Mouse (Mus musculus) forelimb bud, embryonic 11.5 days (tissue): ENCODE results near the gene Rin2.

ENCODE experiments used
- DNase-seq: peaks from one replicate; pipeline ENCODE4 v3.0.0-alpha.2; 2012; ENCODE audit warnings: low read depth, low spot score

Rin2 gene

GRCm38 (mm10) chr2:145857864-145858263 lies 182.8 kb downstream of the Rin2 start:
- DNase-seq: no peak

GRCm38 (mm10) chr2:145859442-145859931 lies 184.5 kb downstream of the Rin2 start:
- DNase-seq: no peak

GRCm38 (mm10) chr2:145859932-145860801 lies 185.2 kb downstream of the Rin2 start:
- DNase-seq: peak; percentile 71

GRCm38 (mm10) chr2:145861193-145862123 lies 186.4 kb downstream of the Rin2 start:
- no peak for DNase-seq

- DNase-seq: no peak
These were observed 187.3 kb downstream of the Rin2 start for GRCm38 (mm10) chr2:145862206-145862817.

GRCm38 (mm10) chr2:145865344-145865743 lies 190.3 kb downstream of the Rin2 start:
- no peak for DNase-seq

- no peak for DNase-seq
These were observed 191.2 kb downstream of the Rin2 start for GRCm38 (mm10) chr2:145866238-145866637.

- no peak for DNase-seq
These were observed 191.9 kb downstream of the Rin2 start for GRCm38 (mm10) chr2:145866695-145867449.

GRCm38 (mm10) chr2:145871308-145871707 lies 196.3 kb downstream of the Rin2 start:
- DNase-seq: no peak

GRCm38 (mm10) chr2:145872099-145872498 lies 197.1 kb downstream of the Rin2 start:
- no peak for DNase-seq

- DNase-seq: no peak
These were observed 198.9 kb downstream of the Rin2 start for GRCm38 (mm10) chr2:145873953-145874352.

GRCm38 (mm10) chr2:145874879-145875482 lies 200.0 kb downstream of the Rin2 start:
- no peak for DNase-seq

GRCm38 (mm10) chr2:145877191-145877590 lies 202.2 kb downstream of the Rin2 start:
- DNase-seq: no peak

GRCm38 (mm10) chr2:145880887-145881747 lies 206.1 kb downstream of the Rin2 start:
- peak; percentile 93 for DNase-seq

GRCm38 (mm10) chr2:145881932-145882331 lies 206.9 kb downstream of the Rin2 start:
- DNase-seq: no peak

- DNase-seq: no peak
These were observed 207.4 kb downstream of the Rin2 start for GRCm38 (mm10) chr2:145882398-145882797.

- DNase-seq: peak; percentile 51
These were observed 209.3 kb downstream of the Rin2 start for GRCm38 (mm10) chr2:145884036-145884912.

GRCm38 (mm10) chr2:145884913-145885785 lies 210.1 kb downstream of the Rin2 start:
- no peak for DNase-seq
